Mouse (Mus musculus) ovary, postnatal 36 days (tissue): ENCODE results near the gene Gm38655.
"Not testable (repeated sequence)": the region's sequence is repeated elsewhere in the genome, so short reads cannot be mapped to it uniquely, and the experiment has no call there.

Experiments
- DNase-seq: peaks from one replicate; pipeline ENCODE4 v3.0.0; 2022; ENCODE audit warnings: low spot score, mixed read lengths

Gm38655 gene

GRCm38 (mm10) chr17:25169706-25170105, 5.6 kb downstream of the Gm38655 start:
- no peak for DNase-seq

GRCm38 (mm10) chr17:25165970-25166671, 9.2 kb downstream of the Gm38655 start:
- DNase-seq = no peak

- DNase-seq = no peak
Observed at GRCm38 (mm10) chr17:25164770-25165169, 10.5 kb downstream of the Gm38655 start.

- no peak for DNase-seq
Observed at GRCm38 (mm10) chr17:25163387-25163786, 11.9 kb downstream of the Gm38655 start.

GRCm38 (mm10) chr17:25162161-25162560, 13.1 kb downstream of the Gm38655 start, which contains the start of gene Ccdc154:
Ccdc154 (plus strand) TSS chr17:25162461.
- no peak for DNase-seq

- DNase-seq = no peak
Observed at GRCm38 (mm10) chr17:25139960-25140359, 35.3 kb downstream of the Gm38655 start.

GRCm38 (mm10) chr17:25138803-25139202, 36.5 kb downstream of the Gm38655 start:
- no peak for DNase-seq

- DNase-seq = no peak
Observed at GRCm38 (mm10) chr17:25135622-25136021, 39.6 kb downstream of the Gm38655 start.

- peak; percentile 89 for DNase-seq
Observed at GRCm38 (mm10) chr17:25133275-25133698, 42.0 kb downstream of the Gm38655 start, which contains the start of gene Clcn7. Clcn7 (plus strand) TSS chr17:25133391.

GRCm38 (mm10) chr17:25130060-25130459, 45.2 kb downstream of the Gm38655 start:
- no peak for DNase-seq

GRCm38 (mm10) chr17:25127681-25128080, 47.6 kb downstream of the Gm38655 start:
- no peak for DNase-seq

- DNase-seq = no peak
Observed at GRCm38 (mm10) chr17:25127079-25127478, 48.2 kb downstream of the Gm38655 start.

GRCm38 (mm10) chr17:25125442-25126060, 49.7 kb downstream of the Gm38655 start:
- DNase-seq = not testable (repeated sequence)

- no peak for DNase-seq
Observed at GRCm38 (mm10) chr17:25123979-25124378, 51.3 kb downstream of the Gm38655 start.
